Mouse (Mus musculus) ES-E14 (cell line): ENCODE results near the gene Fbxo6.

Source experiments
- CHD2 ChIP-seq: IDR thresholded peaks from 2 replicates; pipeline ENCODE4 v1.6.1; 2014; ENCODE audit warnings: mild to moderate bottlenecking, low read depth, low read length, inconsistent platforms
- HCFC1 ChIP-seq: IDR thresholded peaks from 2 replicates; pipeline ENCODE4 v1.6.1; 2012; ENCODE audit warnings: low read length, inconsistent platforms, borderline replicate concordance; ENCODE audit not compliant: insufficient read depth
- MAFK ChIP-seq: IDR thresholded peaks from 2 replicates; pipeline ENCODE4 v1.6.1; 2014; ENCODE audit warnings: mild to moderate bottlenecking, low read depth, low read length, inconsistent platforms; ENCODE audit not compliant: insufficient read depth

- TF ChIP-seq MAFK = no peak
- TF ChIP-seq HCFC1 = no peak
- TF ChIP-seq CHD2 = no peak
Measured at GRCm38 (mm10) chr4:148139767-148140097, 12.2 kb downstream of the Fbxo6 start.
